Mouse (Mus musculus): Measurements from ENCODE around the gene Gnao1. TPM values are rescaled to one million over a fixed set of nuclear protein-coding genes. Genes with fewer than 3 reads are reported as not detected.
A peak's percentile ranks its signal among the peaks of the same experiment; 100 is the strongest.

Gene Gnao1
- polyA plus RNA-seq (2016; fragmentation: Nextera tagmentation; extraction: Ambion mirVana) = 13.0 and 16.0 TPM in 2 replicates

GRCm38 (mm10) chr8:93809686-93810027 lies at the start of gene Gnao1:
Gnao1 (plus strand) TSS chr8:93809966.
- H3K9me3 ChIP-seq = no peaks in the 10 kb centered on the region
- WGBS = 12% methylated on average over 9 of the region's 9 CpGs
- H3K27me3 ChIP-seq (ENCODE audit: poor library complexity, severe bottlenecking) = peaks cover 55% of the 10 kb centered on the region
- H3K36me3 ChIP-seq (replicated peaks) = no peaks in the 10 kb centered on the region
- peaks cover 47% of the 10 kb centered on the region for H3K4me1 ChIP-seq
- peak within 1 kb of the TSS; percentile 93 for H3K27ac ChIP-seq
- no peak for DNase-seq (ENCODE audit: extremely low spot score, low spot score)
- peak within 1 kb of the TSS; percentile 78 for H3K4me3 ChIP-seq

DNA sequence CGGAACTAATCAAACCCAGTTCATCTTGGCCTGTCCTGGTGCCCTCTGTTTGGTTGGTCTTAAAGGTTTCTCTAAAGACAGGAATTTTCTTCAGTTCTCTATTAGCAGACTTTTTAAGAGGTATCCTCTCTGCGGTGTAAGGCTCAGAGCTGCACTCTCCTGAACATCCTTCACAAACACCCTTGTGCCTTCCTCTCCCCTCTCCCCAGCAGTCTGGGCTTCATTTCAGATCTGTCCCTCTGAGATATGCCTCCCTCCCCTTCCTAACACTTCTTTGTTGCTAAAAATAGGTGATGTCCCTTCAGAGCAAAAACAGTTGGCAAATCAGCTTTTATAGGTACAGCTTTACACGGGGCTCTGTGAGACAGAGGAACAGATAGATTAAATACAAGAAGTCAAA lies 32.2 kb upstream of the Gnao1 start:
- Histone ChIP-seq H3K36me3 (replicated peaks) (no peaks in the 10 kb centered on the region), H3K9me3 (no peaks in the 10 kb centered on the region), H3K4me1 (0 out of 2 replicates have a peak, but pooled peaks cover 3% of the 10 kb centered on the region), H3K4me3 (no peak overlapping the region), H3K27ac (no peak overlapping the region), H3K27me3 (ENCODE audit: poor library complexity, severe bottlenecking) (no peaks in the 10 kb centered on the region)
- no peak for DNase-seq (ENCODE audit: extremely low spot score, low spot score)
- WGBS = 63% methylated on average over 3 of the region's 3 CpGs

GRCm38 (mm10) chr8:93809226-93809625 lies 540 bp upstream of the Gnao1 start:
- no peaks in the 10 kb centered on the region for H3K36me3 ChIP-seq (replicated peaks)
- H3K27ac ChIP-seq = no peak overlapping the region
- H3K4me3 ChIP-seq = no peak overlapping the region
- H3K4me1 ChIP-seq = peaks cover 42% of the 10 kb centered on the region
- no peak for DNase-seq (ENCODE audit: extremely low spot score, low spot score)
- peaks cover 55% of the 10 kb centered on the region for H3K27me3 ChIP-seq (ENCODE audit: poor library complexity, severe bottlenecking)
- H3K9me3 ChIP-seq = no peaks in the 10 kb centered on the region
- 89% methylated on average over 3 of the region's 3 CpGs for WGBS

DNA sequence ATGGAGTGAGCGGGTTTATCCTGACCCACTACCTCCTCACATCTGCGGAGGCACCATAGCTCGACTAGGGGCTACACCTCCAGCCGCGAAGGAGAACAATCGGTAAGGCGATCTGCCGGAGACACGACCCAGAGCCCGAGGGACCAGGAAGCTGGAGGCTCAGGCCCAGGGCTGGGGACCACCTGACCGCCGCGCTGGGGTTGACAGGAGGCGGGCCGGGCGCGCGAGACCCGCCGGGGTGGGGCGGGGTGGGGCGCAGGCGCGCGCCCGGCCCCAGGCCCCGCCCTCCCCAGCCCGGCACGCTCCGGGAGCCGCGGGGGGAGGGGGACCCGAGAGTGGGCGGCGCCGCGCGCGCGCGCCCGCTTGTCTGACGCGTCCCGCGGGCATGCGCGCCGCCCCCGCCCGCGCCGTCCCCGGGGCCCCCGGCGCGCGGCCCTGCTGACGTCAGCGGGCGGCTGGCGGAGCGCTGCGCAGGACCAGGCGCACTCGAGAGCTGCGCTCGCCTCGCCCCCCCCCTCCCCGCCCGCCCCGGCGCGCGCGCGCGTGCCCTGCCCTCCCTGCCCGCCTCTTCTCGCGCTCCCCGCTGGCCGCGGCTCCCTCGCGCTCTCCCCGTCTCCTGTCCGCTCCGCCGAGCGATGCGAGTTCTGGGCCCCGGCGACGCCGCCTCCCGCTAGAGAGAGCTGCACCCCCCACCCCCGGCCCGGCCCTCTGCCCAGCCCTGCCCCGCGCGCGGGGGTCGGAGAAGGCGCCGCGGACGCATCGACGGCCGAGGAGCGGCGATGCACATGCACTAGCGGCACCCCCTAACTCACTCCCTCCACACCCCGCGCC lies 477 bp downstream of the Gnao1 start:
- Histone ChIP-seq H3K27me3 (ENCODE audit: poor library complexity, severe bottlenecking) (peaks cover 55% of the 10 kb centered on the region), H3K9me3 (no peaks in the 10 kb centered on the region), H3K4me3 (peak overlapping the region; percentile 78), H3K27ac (peak overlapping the region; percentile 93), H3K36me3 (replicated peaks) (no peaks in the 10 kb centered on the region), H3K4me1 (peaks cover 48% of the 10 kb centered on the region)
- WGBS = under 1% methylated on average over 93 of the region's 116 CpGs
- DNase-seq (ENCODE audit: extremely low spot score, low spot score) = peak; percentile 77

DNA sequence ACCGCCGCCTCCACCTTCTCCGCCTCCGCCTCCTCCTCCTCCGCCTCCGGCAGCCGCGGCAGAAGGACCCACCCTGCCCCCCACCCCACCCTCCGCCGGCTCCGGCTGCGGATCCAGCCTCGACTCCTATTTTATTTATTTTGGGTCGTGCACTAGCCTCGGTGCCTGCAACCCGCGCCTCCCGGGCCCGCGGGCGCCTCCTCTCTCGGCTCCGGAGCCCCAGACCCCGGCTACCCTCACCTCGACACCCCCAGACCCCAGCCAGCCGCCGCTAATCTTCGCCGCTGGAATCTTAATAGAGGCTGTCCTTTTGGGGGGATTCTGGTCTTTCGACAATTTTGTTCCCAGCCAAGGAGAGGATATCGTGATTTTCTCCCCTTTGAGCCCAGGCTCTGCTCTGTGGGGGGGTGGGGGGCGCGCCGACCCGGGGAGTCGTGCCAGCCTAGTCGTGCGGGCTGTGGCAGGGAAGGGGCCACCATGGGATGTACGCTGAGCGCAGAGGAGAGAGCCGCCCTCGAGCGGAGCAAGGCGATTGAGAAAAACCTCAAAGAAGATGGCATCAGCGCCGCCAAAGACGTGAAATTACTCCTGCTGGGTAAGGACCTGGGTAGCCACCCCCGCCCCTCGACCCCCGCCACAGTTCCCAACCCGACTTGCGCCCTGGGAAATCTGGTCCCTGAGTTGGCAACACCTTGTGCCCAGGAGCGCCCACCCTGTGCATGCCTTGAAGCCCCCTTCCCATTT lies 1.3 kb downstream of the Gnao1 start:
- Histone ChIP-seq H3K27me3 (ENCODE audit: poor library complexity, severe bottlenecking) (peaks cover 55% of the 10 kb centered on the region), H3K4me1 (peaks cover 51% of the 10 kb centered on the region), H3K27ac (peak overlapping the region; percentile 93), H3K9me3 (no peaks in the 10 kb centered on the region), H3K4me3 (peak overlapping the region; percentile 78), H3K36me3 (replicated peaks) (no peaks in the 10 kb centered on the region)
- under 1% methylated on average over 53 of the region's 53 CpGs for WGBS
- peak; percentile 42 for DNase-seq (ENCODE audit: extremely low spot score, low spot score)

- Histone ChIP-seq H3K27me3 (ENCODE audit: poor library complexity, severe bottlenecking) (peaks cover 55% of the 10 kb centered on the region), H3K4me3 (peak overlapping the region; percentile 78), H3K36me3 (replicated peaks) (no peaks in the 10 kb centered on the region), H3K9me3 (no peaks in the 10 kb centered on the region), H3K4me1 (peaks cover 54% of the 10 kb centered on the region), H3K27ac (peak overlapping the region; percentile 93; the same call in 1 of the 2 replicates)
- DNase-seq (ENCODE audit: extremely low spot score, low spot score) = no peak
- WGBS = 10% methylated on average over 20 of the region's 20 CpGs
Observed at GRCm38 (mm10) chr8:93811719-93812475, 2.1 kb downstream of the Gnao1 start.

GRCm38 (mm10) chr8:93812566-93813404 lies 3.0 kb downstream of the Gnao1 start:
- peak overlapping the region; percentile 70 for H3K27ac ChIP-seq

GRCm38 (mm10) chr8:93813405-93813761 lies 3.6 kb downstream of the Gnao1 start:
- H3K27ac ChIP-seq = peak overlapping the region; percentile 70
- H3K9me3 ChIP-seq = no peaks in the 10 kb centered on the region
- DNase-seq (ENCODE audit: extremely low spot score, low spot score) = peak; percentile 91
- under 1% methylated on average over 26 of the region's 26 CpGs for WGBS
- H3K4me3 ChIP-seq = peak overlapping the region; percentile 78
- H3K4me1 ChIP-seq = peaks cover 54% of the 10 kb centered on the region
- H3K27me3 ChIP-seq (ENCODE audit: poor library complexity, severe bottlenecking) = peaks cover 44% of the 10 kb centered on the region
- peaks cover 6% of the 10 kb centered on the region; the same call in 1 of the 2 replicates for H3K36me3 ChIP-seq (replicated peaks)

More at GRCm38 (mm10) chr8:93812566-93813404, 3.0 kb downstream of the Gnao1 start:
- DNase-seq (ENCODE audit: extremely low spot score, low spot score) = no peak
- Histone ChIP-seq H3K4me3 (peak overlapping the region; percentile 78), H3K36me3 (replicated peaks) (peaks cover 2% of the 10 kb centered on the region; the same call in 1 of the 2 replicates), H3K9me3 (no peaks in the 10 kb centered on the region), H3K27me3 (ENCODE audit: poor library complexity, severe bottlenecking) (peaks cover 48% of the 10 kb centered on the region), H3K4me1 (peaks cover 54% of the 10 kb centered on the region)
- 5% methylated on average over 35 of the region's 35 CpGs for WGBS

GRCm38 (mm10) chr8:93814266-93814665 lies 4.5 kb downstream of the Gnao1 start:
- Histone ChIP-seq H3K27me3 (ENCODE audit: poor library complexity, severe bottlenecking) (peaks cover 35% of the 10 kb centered on the region), H3K4me1 (peaks cover 54% of the 10 kb centered on the region), H3K9me3 (no peaks in the 10 kb centered on the region), H3K36me3 (replicated peaks) (peaks cover 12% of the 10 kb centered on the region; the same call in 1 of the 2 replicates), H3K27ac (no peak overlapping the region), H3K4me3 (no peak overlapping the region)
- WGBS = 88% methylated on average over 6 of the region's 6 CpGs
- no peak for DNase-seq (ENCODE audit: extremely low spot score, low spot score)

GRCm38 (mm10) chr8:93816226-93816625 lies 6.5 kb downstream of the Gnao1 start:
- WGBS = 87% methylated on average over 6 of the region's 6 CpGs
- H3K36me3 ChIP-seq (replicated peaks) = peaks cover 12% of the 10 kb centered on the region; the same call in 1 of the 2 replicates
- H3K9me3 ChIP-seq = no peaks in the 10 kb centered on the region
- peaks cover 48% of the 10 kb centered on the region for H3K4me1 ChIP-seq
- H3K27me3 ChIP-seq (ENCODE audit: poor library complexity, severe bottlenecking) = peaks cover 22% of the 10 kb centered on the region
- DNase-seq (ENCODE audit: extremely low spot score, low spot score) = no peak
- no peak overlapping the region for H3K4me3 ChIP-seq
- H3K27ac ChIP-seq = no peak overlapping the region

DNA sequence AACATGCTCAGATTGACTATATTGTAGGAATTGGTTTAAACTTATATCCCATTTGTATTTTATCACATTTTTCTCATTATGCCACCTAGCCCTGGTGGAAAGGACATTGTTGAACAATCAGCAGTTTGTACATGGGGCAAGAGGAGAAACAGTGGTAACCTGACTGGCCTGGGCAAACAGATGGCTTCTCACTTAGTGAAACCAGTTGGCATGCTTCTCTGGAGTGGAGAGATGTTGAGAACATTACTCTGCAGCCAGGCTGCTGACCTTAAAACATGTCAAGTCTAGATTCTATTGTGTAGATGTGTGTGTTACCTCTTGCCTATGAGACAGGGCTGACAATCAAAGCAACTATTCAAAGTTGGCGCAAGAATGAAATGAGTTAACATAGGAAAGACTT lies 7.6 kb downstream of the Gnao1 start:
- Histone ChIP-seq H3K27ac (no peak overlapping the region), H3K4me3 (no peak overlapping the region), H3K9me3 (no peaks in the 10 kb centered on the region), H3K27me3 (ENCODE audit: poor library complexity, severe bottlenecking) (peaks cover 10% of the 10 kb centered on the region), H3K4me1 (peaks cover 37% of the 10 kb centered on the region), H3K36me3 (replicated peaks) (peaks cover 20% of the 10 kb centered on the region)
- WGBS = 100% methylated on average over 1 of the region's 1 CpGs
- no peak for DNase-seq (ENCODE audit: extremely low spot score, low spot score)

- DNase-seq (ENCODE audit: extremely low spot score, low spot score) = no peak
- Histone ChIP-seq H3K4me1 (peaks cover 23% of the 10 kb centered on the region), H3K27me3 (ENCODE audit: poor library complexity, severe bottlenecking) (no peaks in the 10 kb centered on the region), H3K27ac (no peak overlapping the region), H3K4me3 (no peak overlapping the region), H3K9me3 (no peaks in the 10 kb centered on the region), H3K36me3 (replicated peaks) (peaks cover 29% of the 10 kb centered on the region)
- 94% methylated on average over 4 of the region's 4 CpGs for WGBS
Observed at GRCm38 (mm10) chr8:93819929-93820328, 10.2 kb downstream of the Gnao1 start.

Measured in forebrain, embryonic 10.5 days (tissue).